Mouse (Mus musculus): Measurements from ENCODE around the gene Stk38.
"Not testable (repeated sequence)": the region's sequence is repeated elsewhere in the genome, so short reads cannot be mapped to it uniquely, and the experiment has no call there.

Gene Stk38

GRCm38 (mm10) chr17:29009181-29009580 is 1.4 kb upstream of the Stk38 start:
- DNase-seq (ENCODE audit: inconsistent ontology term) = no peak

GRCm38 (mm10) chr17:29008326-29008650 is 493 bp upstream of the Stk38 start:
- no peak for DNase-seq (ENCODE audit: inconsistent ontology term)

DNA sequence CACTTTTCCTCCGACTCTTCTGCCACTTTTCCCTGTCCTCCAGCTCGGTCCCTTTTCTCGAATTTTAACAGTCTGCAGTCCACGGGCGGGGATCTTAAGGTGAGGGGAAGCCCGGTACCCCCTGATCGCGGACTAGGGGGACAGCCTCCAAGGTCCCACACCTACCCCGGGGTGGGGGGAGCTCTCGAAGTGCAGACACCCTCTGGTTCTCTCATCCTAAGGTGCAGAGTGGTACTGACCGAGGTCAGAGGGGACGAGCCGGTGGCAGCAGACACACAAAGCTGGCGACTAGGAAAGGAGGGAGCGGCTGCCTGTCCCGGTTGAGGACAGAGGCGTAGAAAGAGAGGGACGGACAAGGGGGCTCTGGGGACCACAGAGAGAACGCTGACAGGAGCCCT is 553 bp downstream of the Stk38 start:
- DNase-seq (ENCODE audit: inconsistent ontology term) = no peak

DNA sequence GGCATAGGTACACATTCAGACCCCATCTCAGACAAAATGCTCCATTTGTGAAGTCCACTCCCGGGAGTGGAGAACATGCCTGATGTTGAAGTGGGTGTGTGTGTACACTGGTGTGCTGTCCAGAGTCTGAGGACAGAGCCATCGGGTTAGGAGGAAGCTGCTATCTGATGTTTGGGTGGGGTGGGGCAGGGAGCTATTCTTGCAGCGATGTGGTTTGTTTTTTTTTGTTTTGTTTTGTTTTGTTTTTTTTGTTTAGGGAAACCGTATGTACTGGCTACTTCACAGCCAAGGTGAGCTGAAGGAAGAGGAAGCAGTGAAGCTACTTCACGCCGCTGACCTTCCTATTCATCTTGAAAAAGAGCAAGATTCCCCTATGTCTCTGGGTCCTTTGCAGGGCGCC is 983 bp downstream of the Stk38 start:
- no peak for DNase-seq (ENCODE audit: inconsistent ontology term)

DNA sequence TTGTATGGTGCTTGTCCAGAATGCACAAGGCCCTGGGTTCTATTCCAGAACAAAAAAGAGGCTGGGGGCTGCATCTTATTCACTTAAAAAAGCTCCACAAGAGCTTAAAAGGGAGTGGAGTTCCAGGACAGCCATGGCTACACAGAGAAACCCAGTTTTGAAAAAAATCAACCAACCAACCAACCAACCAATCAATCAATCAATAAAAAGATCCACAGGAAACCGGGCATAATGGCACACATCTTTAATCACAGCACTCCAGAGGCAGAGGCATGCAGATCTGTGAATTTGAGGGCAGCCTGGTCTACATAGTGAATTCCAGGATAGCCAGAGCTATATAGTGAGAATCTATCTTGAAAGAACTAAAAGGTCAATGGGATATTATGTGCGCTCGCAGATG is 2.8 kb downstream of the Stk38 start:
- DNase-seq (ENCODE audit: inconsistent ontology term) = no peak

DNA sequence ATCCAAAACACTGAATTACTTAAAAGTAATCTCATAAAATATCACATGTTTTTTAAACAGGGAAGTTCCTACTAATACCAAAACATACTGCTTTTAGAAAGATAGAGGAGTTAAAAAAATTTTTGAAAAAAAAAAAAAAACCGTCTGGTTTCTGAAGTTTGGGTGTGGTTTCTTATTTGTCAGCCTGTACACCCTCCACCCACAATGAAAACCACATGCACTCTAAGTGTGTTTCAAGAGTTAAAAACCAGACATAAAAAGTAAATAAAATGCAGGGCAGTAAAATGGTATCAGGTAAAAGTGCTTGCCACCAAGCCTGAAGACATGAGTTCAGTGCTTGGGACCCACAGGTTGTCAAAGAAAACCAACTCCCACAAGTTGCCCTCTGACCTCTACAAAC is 4.1 kb downstream of the Stk38 start:
- DNase-seq (ENCODE audit: inconsistent ontology term) = no peak

GRCm38 (mm10) chr17:29000465-29000864 is 7.3 kb downstream of the Stk38 start:
- DNase-seq (ENCODE audit: inconsistent ontology term) = no peak

DNA sequence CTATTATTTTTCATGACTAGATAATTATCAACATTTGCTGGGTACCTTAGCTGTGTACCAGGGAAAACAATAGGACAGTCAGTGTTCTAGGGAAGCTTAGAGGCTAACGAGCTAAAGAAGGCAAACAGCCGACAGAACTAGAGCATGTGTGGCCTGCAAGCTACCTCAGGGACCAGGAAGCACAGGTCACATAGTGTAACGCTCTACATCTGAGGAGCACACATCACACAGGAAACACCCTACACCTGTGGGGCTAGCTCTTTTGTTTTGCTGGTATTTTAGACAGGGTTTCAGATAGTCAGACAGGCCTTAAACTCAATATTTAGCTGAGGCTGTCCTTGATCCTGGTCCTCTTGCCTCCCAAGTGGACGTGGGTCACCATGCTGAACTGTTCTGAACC is 13.2 kb downstream of the Stk38 start:
- no peak for DNase-seq (ENCODE audit: inconsistent ontology term)

GRCm38 (mm10) chr17:28993004-28993403 is 14.8 kb downstream of the Stk38 start:
- DNase-seq (ENCODE audit: inconsistent ontology term) = not testable (repeated sequence)

DNA sequence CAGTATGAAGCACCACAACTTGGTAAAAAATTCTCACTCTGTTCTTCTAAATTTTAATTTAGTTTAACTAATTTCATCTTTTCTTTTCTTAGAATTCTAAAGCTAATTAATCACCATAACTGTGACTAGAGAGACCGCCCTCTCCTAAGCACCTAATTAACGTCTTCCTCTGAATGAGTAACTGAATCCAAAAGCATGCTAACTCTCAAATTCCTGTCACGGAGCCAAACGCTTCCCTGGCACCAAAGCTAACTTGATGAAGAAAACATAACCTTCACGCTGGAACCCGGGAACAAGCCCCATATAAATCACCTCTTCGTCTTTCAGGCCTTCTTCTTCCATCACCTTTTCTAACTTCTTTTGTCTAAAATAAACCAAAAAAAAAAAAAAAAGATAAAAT is 15.7 kb downstream of the Stk38 start:
- DNase-seq (ENCODE audit: inconsistent ontology term) = peak; percentile 69

DNA sequence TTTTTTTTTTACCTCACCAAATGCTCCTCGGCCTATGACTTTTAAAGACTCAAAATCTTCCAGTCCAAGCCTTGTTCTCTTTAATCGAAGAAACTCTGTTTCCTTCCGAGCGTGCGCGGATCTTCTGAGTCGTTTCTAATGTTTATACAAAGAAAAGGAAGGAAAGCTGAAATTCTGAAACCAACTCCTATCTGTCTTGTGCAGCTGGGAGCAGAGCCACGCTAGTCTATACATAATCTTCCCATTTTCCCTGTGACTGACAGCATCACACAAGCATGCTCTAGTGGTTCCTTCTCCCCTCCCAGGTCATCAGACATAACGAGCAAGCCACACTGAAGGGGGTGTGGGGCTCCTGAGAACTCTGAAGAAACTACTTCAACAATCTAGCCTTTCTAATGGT is 16.5 kb downstream of the Stk38 start:
- DNase-seq (ENCODE audit: inconsistent ontology term) = no peak

- no peak for DNase-seq (ENCODE audit: inconsistent ontology term)
These were observed 17.7 kb downstream of the Stk38 start for GRCm38 (mm10) chr17:28990060-28990459.

DNA sequence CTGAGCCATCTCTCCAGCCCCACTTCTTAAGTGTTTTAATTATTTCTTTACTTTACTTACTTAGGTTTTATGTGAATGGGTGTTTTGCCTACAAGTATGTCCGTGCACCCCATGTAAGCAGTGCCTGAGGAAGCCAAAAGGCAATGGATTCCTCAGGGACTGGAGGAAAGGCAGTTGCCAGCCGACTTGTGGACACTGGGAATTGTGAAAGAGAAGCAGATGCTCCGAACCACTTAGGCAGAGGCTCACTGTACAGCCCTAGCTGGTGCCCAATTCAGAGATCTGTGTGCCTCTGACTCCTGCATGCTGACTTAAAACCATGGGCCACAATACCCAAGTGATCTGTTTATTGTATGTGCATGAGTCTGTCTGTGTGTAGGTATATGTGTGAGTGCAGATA is 18.8 kb downstream of the Stk38 start:
- DNase-seq (ENCODE audit: inconsistent ontology term) = no peak

DNA sequence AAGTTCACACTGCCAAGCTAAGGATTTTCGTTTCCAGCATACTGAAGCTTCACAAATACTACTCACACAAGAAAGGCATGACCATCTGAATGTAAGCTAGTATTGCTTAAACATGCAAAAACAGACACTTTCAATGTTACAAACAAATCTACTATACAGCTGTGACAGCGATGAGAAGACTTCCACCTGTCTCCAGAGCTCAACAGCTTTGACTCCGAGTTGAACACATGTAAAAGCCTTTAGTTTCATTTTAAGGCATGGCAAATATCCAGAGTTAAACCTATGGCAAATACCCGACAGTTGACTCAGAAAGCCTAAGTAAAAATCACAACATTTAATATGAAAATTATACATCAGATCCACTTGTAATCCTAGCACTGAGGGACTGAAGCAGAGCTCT is 19.5 kb downstream of the Stk38 start:
- no peak for DNase-seq (ENCODE audit: inconsistent ontology term)

DNA sequence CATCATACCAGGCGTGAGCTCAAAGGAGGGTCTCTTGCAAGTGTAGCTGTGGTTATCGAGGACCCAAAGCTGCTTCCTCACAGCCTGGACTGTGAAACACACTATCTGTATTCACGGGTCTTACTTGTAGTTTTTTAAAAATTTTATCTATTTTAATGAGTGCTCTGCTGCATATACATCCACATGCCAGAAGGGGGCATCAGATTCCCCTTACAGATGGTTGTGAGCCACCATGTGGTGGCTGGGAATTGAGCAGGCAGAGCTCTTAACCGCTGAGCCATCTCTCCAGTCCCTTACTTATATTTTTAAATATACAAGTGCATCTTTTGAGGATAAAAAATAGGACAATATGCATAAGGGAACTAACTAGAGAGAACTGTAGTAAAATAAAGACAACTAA is 20.1 kb downstream of the Stk38 start:
- no peak for DNase-seq (ENCODE audit: inconsistent ontology term)

GRCm38 (mm10) chr17:28986833-28987232 is 21.0 kb downstream of the Stk38 start:
- DNase-seq (ENCODE audit: inconsistent ontology term) = no peak

DNA sequence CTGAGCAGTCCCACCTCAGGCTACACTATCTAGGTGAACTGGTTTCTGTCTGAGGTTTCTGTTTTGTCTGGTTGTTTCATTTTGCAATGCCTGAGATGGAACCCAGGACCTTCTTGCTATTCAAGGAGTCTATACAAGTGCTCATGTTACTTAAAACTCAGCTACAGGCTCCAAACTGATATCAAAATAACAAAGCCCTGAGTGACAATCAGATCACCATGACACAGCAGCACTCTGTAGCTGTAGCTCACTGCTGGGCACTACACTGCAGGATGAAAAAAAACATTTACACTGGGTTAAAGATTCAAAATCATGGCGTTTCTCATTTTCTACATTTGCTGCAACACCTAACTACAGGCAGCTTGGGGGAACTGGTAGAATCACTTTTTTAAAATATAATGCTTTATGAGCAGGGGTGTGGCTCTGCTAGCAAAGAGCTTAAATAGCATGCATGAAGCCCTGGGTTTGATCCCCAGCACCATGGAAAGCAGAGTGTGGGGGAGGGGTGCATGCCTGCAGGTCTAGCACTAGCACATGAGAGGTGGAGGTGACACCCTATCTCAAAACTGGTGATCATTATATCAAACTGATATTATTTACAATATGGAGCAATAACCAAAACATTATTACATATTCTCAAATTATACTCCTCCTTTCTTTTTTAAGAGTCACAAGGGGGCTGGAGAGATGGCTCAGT is 22.9 kb downstream of the Stk38 start:
- DNase-seq (ENCODE audit: inconsistent ontology term) = no peak

DNA sequence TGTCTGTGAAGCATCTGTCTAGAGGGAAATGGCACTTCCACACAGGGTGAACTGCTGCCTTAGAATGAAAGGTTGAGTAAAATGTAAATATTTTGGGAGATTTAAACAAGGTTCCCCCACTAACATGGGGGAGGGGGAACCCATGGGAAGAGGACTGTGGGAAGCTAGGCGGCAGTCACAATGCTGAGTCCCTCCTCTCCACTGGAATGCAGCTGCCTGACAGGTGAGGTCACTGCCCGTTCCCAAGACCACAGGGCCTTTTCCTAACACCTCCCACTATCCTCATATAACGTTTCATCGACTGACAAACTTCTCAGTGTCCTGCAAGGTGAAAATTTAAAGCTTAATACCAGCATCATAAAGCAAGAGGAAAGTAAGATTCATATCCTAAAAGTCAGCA is 25.2 kb downstream of the Stk38 start:
- no peak for DNase-seq (ENCODE audit: inconsistent ontology term)

- no peak for DNase-seq (ENCODE audit: inconsistent ontology term)
These were observed 26.7 kb downstream of the Stk38 start for GRCm38 (mm10) chr17:28981081-28981480.

DNA sequence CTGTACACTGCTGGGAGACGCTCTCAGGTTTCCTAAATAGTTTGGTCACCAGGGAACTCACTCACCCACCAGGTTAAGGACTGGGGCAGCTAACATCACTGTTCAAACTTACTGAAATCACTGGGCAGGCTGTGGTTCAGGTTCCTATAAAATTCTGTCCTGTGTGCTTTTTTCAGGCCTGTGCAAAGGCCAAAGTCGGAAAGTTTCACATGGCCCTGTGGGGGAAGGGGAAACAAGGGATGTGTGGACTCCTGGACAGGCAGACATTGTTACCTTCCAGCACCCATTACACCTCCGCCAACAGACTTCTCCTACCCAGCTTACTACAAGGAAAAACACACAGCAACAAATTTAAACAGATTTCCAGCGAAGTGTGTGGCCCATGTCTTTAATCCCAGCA is 28.7 kb downstream of the Stk38 start:
- DNase-seq (ENCODE audit: inconsistent ontology term) = no peak

- DNase-seq (ENCODE audit: inconsistent ontology term) = no peak
These were observed 37.7 kb downstream of the Stk38 start for GRCm38 (mm10) chr17:28970122-28970521.

DNA sequence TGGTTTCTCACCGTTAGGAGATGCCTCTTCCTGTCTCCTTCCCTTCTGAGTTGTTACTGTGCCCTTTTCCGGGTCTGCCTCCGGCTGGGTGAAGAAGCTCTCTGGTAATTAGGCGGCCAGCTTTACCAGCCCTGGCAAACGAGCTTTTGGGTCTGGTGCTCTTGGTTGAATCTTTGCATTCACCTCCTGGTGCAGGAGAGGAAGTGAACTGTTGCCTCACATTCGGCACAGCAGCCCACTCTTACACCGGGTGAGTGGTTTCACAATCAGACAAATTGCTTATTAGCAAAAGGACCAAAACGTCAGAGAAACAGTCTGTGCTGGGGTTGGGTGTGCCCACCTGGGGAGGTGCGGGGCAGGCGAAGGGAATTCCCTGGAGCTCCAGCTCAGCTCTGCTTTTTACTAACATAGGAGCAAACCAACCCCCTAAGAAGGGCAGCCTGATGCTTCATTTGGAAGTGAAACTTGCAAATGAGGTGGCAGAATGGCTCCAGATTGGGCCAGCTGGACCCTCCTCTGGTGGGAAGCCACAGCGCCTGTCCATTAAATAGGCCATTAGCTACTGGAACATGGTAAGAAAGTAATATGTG is 40.7 kb downstream of the Stk38 start:
- no peak for DNase-seq (ENCODE audit: inconsistent ontology term)

- no peak for DNase-seq (ENCODE audit: inconsistent ontology term)
These were observed 46.2 kb downstream of the Stk38 start for GRCm38 (mm10) chr17:28961596-28961995.

GRCm38 (mm10) chr17:28960597-28960996 is 47.2 kb downstream of the Stk38 start:
- DNase-seq (ENCODE audit: inconsistent ontology term) = no peak
